Mouse (Mus musculus) fibroblast of lung, adult 2 months (primary cell): ENCODE measurements around the gene Bcar3.

ENCODE experiments used
- DNase-seq: peaks from one replicate; pipeline ENCODE4 v3.0.0-alpha.2; 2011; ENCODE audit warnings: low read depth

Bcar3 gene

GRCm38 (mm10) chr3:122512725-122513375, 218.9 kb downstream of the Bcar3 start:
- no peak for DNase-seq

- no peak for DNase-seq
These were observed 221.8 kb downstream of the Bcar3 start for GRCm38 (mm10) chr3:122515568-122516326.

- no peak for DNase-seq
These were observed 222.4 kb downstream of the Bcar3 start for GRCm38 (mm10) chr3:122516327-122516695.

- no peak for DNase-seq
These were observed 223.8 kb downstream of the Bcar3 start for GRCm38 (mm10) chr3:122517726-122518125.

GRCm38 (mm10) chr3:122518231-122518736, 224.3 kb downstream of the Bcar3 start:
- no peak for DNase-seq

GRCm38 (mm10) chr3:122519082-122519481, 225.1 kb downstream of the Bcar3 start:
- no peak for DNase-seq

GRCm38 (mm10) chr3:122520365-122520764, 226.4 kb downstream of the Bcar3 start:
- DNase-seq: no peak

- DNase-seq: no peak
These were observed 226.9 kb downstream of the Bcar3 start for GRCm38 (mm10) chr3:122520875-122521274.

- no peak for DNase-seq
These were observed 227.4 kb downstream of the Bcar3 start for GRCm38 (mm10) chr3:122521294-122521693.

- DNase-seq: no peak
These were observed 234.5 kb downstream of the Bcar3 start for GRCm38 (mm10) chr3:122528477-122528876.

GRCm38 (mm10) chr3:122535938-122536703, 242.2 kb downstream of the Bcar3 start:
- no peak for DNase-seq

GRCm38 (mm10) chr3:122538851-122539250, 244.9 kb downstream of the Bcar3 start:
- DNase-seq: no peak

- DNase-seq: no peak
These were observed 246.2 kb downstream of the Bcar3 start for GRCm38 (mm10) chr3:122539961-122540690.

GRCm38 (mm10) chr3:122540918-122541317, 247.0 kb downstream of the Bcar3 start:
- DNase-seq: no peak

GRCm38 (mm10) chr3:122545346-122545745, 251.4 kb downstream of the Bcar3 start:
- no peak for DNase-seq

GRCm38 (mm10) chr3:122547469-122547868, 253.5 kb downstream of the Bcar3 start:
- DNase-seq: no peak

GRCm38 (mm10) chr3:122551174-122551573, 257.2 kb downstream of the Bcar3 start:
- no peak for DNase-seq

- no peak for DNase-seq
These were observed 263.8 kb downstream of the Bcar3 start for GRCm38 (mm10) chr3:122557766-122558165.

GRCm38 (mm10) chr3:122565285-122565684, 271.3 kb downstream of the Bcar3 start:
- no peak for DNase-seq

- no peak for DNase-seq
These were observed 272.2 kb downstream of the Bcar3 start for GRCm38 (mm10) chr3:122566112-122566511.

GRCm38 (mm10) chr3:122566549-122566948, 272.6 kb downstream of the Bcar3 start:
- DNase-seq: no peak
